In the genomic region with DNA sequence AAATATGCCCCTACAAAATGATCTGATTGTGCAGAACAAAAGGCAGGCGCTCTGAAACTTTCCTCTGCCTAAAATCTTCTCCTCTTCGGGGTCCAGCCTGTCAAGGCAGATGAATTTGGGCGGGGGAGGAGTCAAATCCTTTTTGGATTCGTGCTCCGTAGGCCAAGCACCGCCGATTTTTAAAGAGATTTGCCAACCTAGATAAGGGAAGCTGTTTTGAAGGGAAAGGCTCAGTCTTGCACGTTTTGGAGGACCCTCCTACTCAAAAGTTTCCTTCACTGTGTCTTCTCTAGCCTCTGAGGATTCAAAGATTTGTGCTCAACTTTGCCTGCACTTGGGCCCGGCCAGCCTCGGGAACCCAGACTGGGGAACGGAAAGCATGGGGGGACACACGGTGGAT, we compare ENCODE assay signal across 8 mouse cellular contexts. TPM values are rescaled to one million over a fixed set of nuclear protein-coding genes. Genes with fewer than 3 reads are reported as not detected.
DNase-seq lines count a peak whose midpoint lies in the region; ATAC-seq and TF ChIP-seq lines count a peak whose summit lies in the region.

No protein-coding gene starts in this region.

- DNase-seq in kidney, adult 2 months, result no peak
- no peak for DNase-seq in kidney, postnatal 25 days
- no peak for DNase-seq in embryonic facial prominence, embryonic 10.5 days (ENCODE audit: low spot score)
- peak; percentile 11 for DNase-seq in midbrain, embryonic 14.5 days
- no peak for DNase-seq in cerebellum, adult 11 months
- DNase-seq in gastrocnemius, postnatal 14 days, result no peak
- no peak for DNase-seq in adipocyte (ENCODE audit: low spot score)

- TF ChIP-seq CTCF in kidney, adult 2 months (conservative IDR thresholded peaks at IDR 0.05; ENCODE audit: insufficient read depth, insufficient read length, low read depth, low read length), result no peak

- no peaks in the 10 kb centered on the region for H3K36me3 ChIP-seq in kidney, adult 2 months (ENCODE audit: control insufficient read depth, insufficient read depth, low read length)
- no peaks in the 10 kb centered on the region for H3K36me3 ChIP-seq in embryonic facial prominence, embryonic 10.5 days (replicated peaks)
- no peaks in the 10 kb centered on the region for H3K36me3 ChIP-seq in hindbrain, embryonic 13.5 days
- H3K36me3 ChIP-seq in midbrain, embryonic 14.5 days (ENCODE audit: control insufficient read depth, insufficient read depth, low read length), result no peaks in the 10 kb centered on the region

- peak overlapping the region; percentile 66 for H3K4me3 ChIP-seq in kidney, adult 2 months (ENCODE audit: insufficient read depth, low read depth, low read length)
- H3K4me3 ChIP-seq in embryonic facial prominence, embryonic 10.5 days, result peak overlapping the region; percentile 74
- peak overlapping the region; percentile 48 for H3K4me3 ChIP-seq in hindbrain, embryonic 13.5 days
- peak overlapping the region; percentile 45 for H3K4me3 ChIP-seq in midbrain, embryonic 14.5 days (replicated peaks; ENCODE audit: low read depth, low read length)

- 0 out of 2 replicates have a peak, but pooled peaks cover 4% of the 10 kb centered on the region for H3K4me1 ChIP-seq in kidney, adult 2 months (ENCODE audit: control insufficient read depth, insufficient read depth, low read length)
- peaks cover 32% of the 10 kb centered on the region for H3K4me1 ChIP-seq in embryonic facial prominence, embryonic 10.5 days
- peaks cover 15% of the 10 kb centered on the region; the same call in 1 of the 2 replicates for H3K4me1 ChIP-seq in hindbrain, embryonic 13.5 days (replicated peaks)
- H3K4me1 ChIP-seq in midbrain, embryonic 14.5 days (ENCODE audit: control insufficient read depth, insufficient read depth, low read length), result no peaks in the 10 kb centered on the region

- WGBS in kidney, adult 2 months, result 1% methylated on average over 12 of the region's 12 CpGs
- WGBS in embryonic facial prominence, embryonic 10.5 days, result 12% methylated on average over 12 of the region's 12 CpGs
- 23% methylated on average over 12 of the region's 12 CpGs for WGBS in hindbrain, embryonic 13.5 days
- 16% methylated on average over 12 of the region's 12 CpGs for WGBS in midbrain, embryonic 14.5 days

- no peak for ATAC-seq in hindbrain, embryonic 13.5 days (ENCODE audit: low FRiP score)
- no peak for ATAC-seq in midbrain, embryonic 14.5 days (ENCODE audit: low FRiP score, low TSS enrichment)

- H3K9me3 ChIP-seq in embryonic facial prominence, embryonic 10.5 days, result no peaks in the 10 kb centered on the region
- H3K9me3 ChIP-seq in hindbrain, embryonic 13.5 days, result no peaks in the 10 kb centered on the region
- no peaks in the 10 kb centered on the region for H3K9me3 ChIP-seq in midbrain, embryonic 14.5 days (ENCODE audit: control insufficient read depth, low read length)

- H3K4me2 ChIP-seq in hindbrain, embryonic 13.5 days, result peak overlapping the region; percentile 77
- H3K4me2 ChIP-seq in midbrain, embryonic 14.5 days (ENCODE audit: low read length), result peak overlapping the region; percentile 79

- no peak overlapping the region for H3K27ac ChIP-seq in kidney, adult 2 months (ENCODE audit: insufficient read depth, low read depth, low read length)
- peak overlapping the region; percentile 90 for H3K27ac ChIP-seq in embryonic facial prominence, embryonic 10.5 days (replicated peaks)
- no peak overlapping the region for H3K27ac ChIP-seq in hindbrain, embryonic 13.5 days
- H3K27ac ChIP-seq in midbrain, embryonic 14.5 days (replicated peaks; ENCODE audit: low read depth, low read length), result no peak overlapping the region

- H3K9ac ChIP-seq in hindbrain, embryonic 13.5 days, result no peak overlapping the region
- no peak overlapping the region; the same call in 1 of the 2 replicates for H3K9ac ChIP-seq in midbrain, embryonic 14.5 days (replicated peaks; ENCODE audit: low read length)

- intact Hi-C loops in gastrocnemius, postnatal 14 days (cut with DNase I; ENCODE audit: low total_unique reads), result loop anchor here (5.0 kb wide), 1 partner anchor 39 kb away; no protein-coding TSS in a partner anchor

- no peak for TF ChIP-seq POLR2A in kidney, adult 2 months (IDR thresholded peaks at IDR 0.05; ENCODE audit: low read depth, low read length)

- no peaks in the 10 kb centered on the region for H3K27me3 ChIP-seq in kidney, adult 2 months (replicated peaks; ENCODE audit: control insufficient read depth, insufficient read depth, low read length)
- peaks cover 50% of the 10 kb centered on the region for H3K27me3 ChIP-seq in embryonic facial prominence, embryonic 10.5 days (replicated peaks; ENCODE audit: low read depth, poor library complexity, severe bottlenecking)
- peaks cover 21% of the 10 kb centered on the region; the same call in 1 of the 2 replicates for H3K27me3 ChIP-seq in hindbrain, embryonic 13.5 days
- no peaks in the 10 kb centered on the region for H3K27me3 ChIP-seq in midbrain, embryonic 14.5 days (ENCODE audit: control insufficient read depth, insufficient read depth, low read length)

RNA-seq across cellular contexts. Expression of a gene that starts 0.9 kb away (rescaled TPM):
- polyA plus RNA-seq in kidney, adult 2 months (2012; rRNA removed), result 27.2 and 31.5 TPM in 2 replicates
- polyA plus RNA-seq in embryonic facial prominence, embryonic 10.5 days (2016; fragmentation: Nextera tagmentation; extraction: Ambion mirVana), result 722 and 727 TPM in 2 replicates
- 109 and 110 TPM in 2 replicates for polyA plus RNA-seq in hindbrain, embryonic 13.5 days (2015; fragmentation: Nextera tagmentation; extraction: Ambion mirVana)
- 13.2 and 58.4 TPM in 2 replicates for polyA plus RNA-seq in midbrain, embryonic 14.5 days (2014; fragmentation: Nextera tagmentation; extraction: Ambion mirVana)
- total RNA-seq in gastrocnemius, postnatal 14 days (2021), result 10 to 100 TPM; 35.7 to 50.9 TPM
